8 mouse cellular contexts compared by ENCODE assay signal in the genomic region with DNA sequence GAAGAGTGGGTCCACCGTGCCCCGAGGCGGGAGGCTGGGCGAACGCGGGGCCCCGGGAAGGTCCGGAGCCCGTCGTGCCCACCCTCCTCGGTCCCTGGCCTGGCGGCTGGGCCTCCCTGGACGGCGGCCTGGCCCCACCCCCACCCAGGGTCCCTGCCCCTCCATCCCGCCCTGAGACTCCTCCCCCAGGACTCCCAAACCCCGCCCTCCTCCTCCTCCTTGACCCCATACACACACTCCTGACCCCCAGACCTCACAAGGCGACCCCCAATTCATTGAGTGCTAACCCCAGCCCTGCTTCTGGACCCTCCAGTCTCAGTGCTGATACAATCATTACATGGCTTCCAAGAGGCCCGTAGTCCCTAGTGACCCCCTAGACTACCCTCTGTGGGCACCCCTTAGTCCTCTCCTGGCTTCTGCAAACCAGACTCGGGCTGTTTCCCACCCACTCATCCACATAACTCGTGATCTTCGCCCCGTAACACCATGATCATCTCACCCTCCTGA. TPM values are rescaled to one million over a fixed set of nuclear protein-coding genes. Genes with fewer than 3 reads are reported as not detected.
DNase-seq lines count a peak whose midpoint lies in the region; ATAC-seq lines count a peak whose summit lies in the region.

No protein-coding gene starts in this region.

- intact Hi-C loops in left cerebral cortex, postnatal 14 days (cut with DNase I) = no loop called here

- H3K27ac ChIP-seq in kidney, embryonic 14.5 days (ENCODE audit: low read depth, low read length) = peak overlapping the region; percentile 94

- peaks cover 25% of the 10 kb centered on the region for H3K4me1 ChIP-seq in kidney, embryonic 14.5 days (ENCODE audit: control insufficient read depth, insufficient read depth, low read length)

- H3K9ac ChIP-seq in kidney, embryonic 14.5 days (ENCODE audit: low read depth, low read length) = peak overlapping the region; percentile 97

- peak overlapping the region; percentile 94 for H3K4me2 ChIP-seq in kidney, embryonic 14.5 days (replicated peaks; ENCODE audit: low read depth, low read length)

- peak; percentile 78 for ATAC-seq in kidney, embryonic 14.5 days (ENCODE audit: low FRiP score, low TSS enrichment)
- no peak for ATAC-seq in activated CD4-positive, CD25-positive, alpha-beta regulatory T cell, adult 4 months

- H3K4me3 ChIP-seq in kidney, embryonic 14.5 days (ENCODE audit: low read length) = peak overlapping the region; percentile 87

- H3K9me3 ChIP-seq in kidney, embryonic 14.5 days (ENCODE audit: control insufficient read depth, low read length) = no peaks in the 10 kb centered on the region

- no peak for DNase-seq in kidney, adult 9 months
- DNase-seq in adipocyte (ENCODE audit: low spot score) (peak; percentile 44), liver (peak; percentile 71)
- peak; percentile 44 for DNase-seq in forelimb bud, embryonic 11.5 days (ENCODE audit: low read depth, low spot score)
- peak; percentile 41 for DNase-seq in naive thymus-derived CD4-positive, alpha-beta T cell, adult 2 months (ENCODE audit: low read depth)
- no peak for DNase-seq in left cerebral cortex, postnatal 14 days (ENCODE audit: low spot score in 2 of 2)

- H3K36me3 ChIP-seq in kidney, embryonic 14.5 days (ENCODE audit: control insufficient read depth, insufficient read depth, low read length) = peaks cover 2% of the 10 kb centered on the region; the same call in 1 of the 2 replicates

- 11% methylated on average over 11 of the region's 22 CpGs for WGBS in kidney, embryonic 14.5 days

- no peaks in the 10 kb centered on the region for H3K27me3 ChIP-seq in kidney, embryonic 14.5 days (ENCODE audit: control insufficient read depth, insufficient read depth, low read length)

RNA-seq across cellular contexts. Expression of a gene that starts 0.7 kb away (rescaled TPM):
- 38.0 and 39.7 TPM in 2 replicates for polyA plus RNA-seq in kidney, embryonic 14.5 days (2014; fragmentation: Nextera tagmentation; extraction: Ambion mirVana)
- 100 to 1,000 TPM in 1 of 2 experiments, 10 to 100 TPM in 1; 97.0 to 105 TPM for total RNA-seq in left cerebral cortex, postnatal 14 days (2021)
- 1 to 10 TPM; 4.2 to 5.1 TPM for polyA plus RNA-seq in activated CD4-positive, CD25-positive, alpha-beta regulatory T cell, adult 4 months (2017; shearing (Covaris generic))

RNA-seq across cellular contexts. Expression of a gene that starts 30.0 kb away (rescaled TPM):
- polyA plus RNA-seq in kidney, embryonic 14.5 days (2014; fragmentation: Nextera tagmentation; extraction: Ambion mirVana) = 2.7 and 3.5 TPM in 2 replicates
- 1 to 10 TPM; 4.7 to 5.3 TPM for total RNA-seq in left cerebral cortex, postnatal 14 days (2021)
- polyA plus RNA-seq in activated CD4-positive, CD25-positive, alpha-beta regulatory T cell, adult 4 months (2017; shearing (Covaris generic)) = 10 to 100 TPM; 36.2 to 43.1 TPM

RNA-seq across cellular contexts. Expression of a gene that starts 35.7 kb away (rescaled TPM):
- polyA plus RNA-seq in kidney, embryonic 14.5 days (2014; fragmentation: Nextera tagmentation; extraction: Ambion mirVana) = 20.5 and 31.3 TPM in 2 replicates
- 1 to 10 TPM; 1.1 to 2.1 TPM for total RNA-seq in left cerebral cortex, postnatal 14 days (2021)
- not detected for polyA plus RNA-seq in activated CD4-positive, CD25-positive, alpha-beta regulatory T cell, adult 4 months (2017; shearing (Covaris generic))

RNA-seq across cellular contexts. Expression of a gene that starts 54.9 kb away (rescaled TPM):
- 2.3 and 3.5 TPM in 2 replicates for polyA plus RNA-seq in kidney, embryonic 14.5 days (2014; fragmentation: Nextera tagmentation; extraction: Ambion mirVana)
- total RNA-seq in left cerebral cortex, postnatal 14 days (2021) = 10 to 100 TPM; 28.3 to 28.7 TPM
- 1 to 10 TPM; 1.7 to 1.9 TPM for polyA plus RNA-seq in activated CD4-positive, CD25-positive, alpha-beta regulatory T cell, adult 4 months (2017; shearing (Covaris generic))

Comparison
In these comparisons a context has a peak if more than half of its experiments do, and no peak if none do; other contexts are left out.
1. DNase-seq: peak in adipocyte (single experiment), forelimb bud, embryonic 11.5 days (single experiment), liver (single experiment) and naive thymus-derived CD4-positive, alpha-beta T cell, adult 2 months (single experiment); none in kidney, adult 9 months (single experiment) and left cerebral cortex, postnatal 14 days (0 of 2).
2. RNA of a gene that starts 35.7 kb away (polyA plus RNA-seq): 20.5 to 31.3 TPM in kidney, embryonic 14.5 days; not detected in activated CD4-positive, CD25-positive, alpha-beta regulatory T cell, adult 4 months; every median in the first group is over 10 times any median in the second.